Mouse (Mus musculus) G1E (cell line): ENCODE measurements around the gene Nfkbib.

Experiments used
- CTCF ChIP-seq: IDR thresholded peaks from 2 replicates; pipeline ENCODE4 v1.5.1; 2012; ENCODE audit warnings: low read depth, low read length, inconsistent platforms, mixed read lengths
- GATA1 ChIP-seq: IDR thresholded peaks from 2 replicates; pipeline ENCODE4 v1.6.1; 2012; ENCODE audit warnings: borderline replicate concordance, low read length, inconsistent platforms, mixed read lengths
- GATA2 ChIP-seq: IDR thresholded peaks from 2 replicates; pipeline ENCODE4 v1.6.1; 2012; ENCODE audit warnings: low read depth, low read length, inconsistent platforms, borderline replicate concordance
- POLR2AphosphoS5 ChIP-seq: IDR thresholded peaks from 2 replicates; pipeline ENCODE4 v1.6.1; 2012; ENCODE audit warnings: low read depth, low read length, inconsistent platforms; ENCODE audit not compliant: insufficient replicate concordance
- TAL1 ChIP-seq: conservative IDR thresholded peaks from 2 replicates; pipeline ENCODE4 v1.6.1; 2012; ENCODE audit warnings: low read depth, low read length, inconsistent platforms, mixed read lengths

DNA sequence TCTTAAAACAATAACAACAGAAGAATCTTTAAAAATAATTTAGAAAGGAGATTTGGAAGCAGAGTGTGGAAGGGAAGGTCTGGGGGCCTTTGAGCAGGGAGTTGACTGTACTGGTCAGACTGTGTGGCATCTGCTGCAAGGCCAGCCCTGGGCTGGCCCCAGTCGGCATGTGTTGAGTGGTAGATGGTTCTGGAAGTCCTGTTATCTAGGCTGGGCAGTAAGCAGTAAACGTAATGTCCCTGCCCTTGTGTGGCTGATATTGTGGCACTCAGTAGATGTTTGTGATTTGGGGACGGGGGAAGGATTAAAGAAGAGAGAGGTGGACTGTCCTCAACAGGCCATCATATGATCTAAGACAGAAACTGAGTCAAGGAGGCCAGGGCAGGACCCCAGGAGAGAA, 3.0 kb upstream of the Nfkbib start:
- TF ChIP-seq CTCF (no peak), POLR2AphosphoS5 (no peak), GATA2 (no peak), GATA1 (no peak), TAL1 (no peak)
